Mouse (Mus musculus): ENCODE measurements at regions not wholly inside any gene's neighbourhood (a gene's known extent, or its start where the extent isn't known, plus 50 kb on each side); places are given as distances from the start of the nearest gene placed in this dataset.
A peak's percentile ranks its signal among the peaks of the same experiment; 100 is the strongest.

DNA sequence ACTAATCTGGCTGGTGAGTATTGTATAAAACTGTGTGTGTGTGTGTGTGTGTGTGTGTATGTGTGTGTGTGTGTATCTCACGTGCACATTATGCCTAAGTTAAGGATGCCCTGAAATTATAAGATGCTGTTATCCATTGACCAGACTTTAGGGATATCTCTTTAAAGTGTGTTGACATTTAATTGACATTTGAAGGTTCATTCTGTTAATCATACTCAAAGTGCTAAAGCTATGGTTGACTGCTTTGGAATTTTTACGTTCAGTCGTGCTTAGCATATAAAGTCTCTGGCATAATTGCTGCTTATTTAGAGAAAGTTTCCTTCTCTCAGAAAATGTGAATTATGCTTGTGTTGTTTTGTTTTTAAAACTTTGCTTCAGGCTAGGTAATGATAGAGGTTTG lies 135.9 kb downstream of the Ogfrl1 start:
- Histone ChIP-seq H3K4me1 (ENCODE audit: insufficient read depth, low read length) (no peaks in the 10 kb centered on the region; the same call in 1 of the 2 replicates), H3K9ac (replicated peaks; ENCODE audit: low read length) (no peak overlapping the region), H3K27ac (no peak overlapping the region), H3K27me3 (ENCODE audit: insufficient read depth, low read length) (no peaks in the 10 kb centered on the region), H3K9me3 (ENCODE audit: low read length) (no peaks in the 10 kb centered on the region), H3K4me3 (ENCODE audit: low read length) (no peak overlapping the region), H3K4me2 (ENCODE audit: low read depth, low read length) (no peak overlapping the region), H3K36me3 (ENCODE audit: insufficient read depth, low read length) (no peaks in the 10 kb centered on the region)
- no peak for DNase-seq (ENCODE audit: low spot score)
- TF ChIP-seq CTCF (IDR thresholded peaks at IDR 0.05; ENCODE audit: low read depth): no peak
- no peak for ATAC-seq
- 62% methylated on average over 3 of the region's 3 CpGs for WGBS

DNA sequence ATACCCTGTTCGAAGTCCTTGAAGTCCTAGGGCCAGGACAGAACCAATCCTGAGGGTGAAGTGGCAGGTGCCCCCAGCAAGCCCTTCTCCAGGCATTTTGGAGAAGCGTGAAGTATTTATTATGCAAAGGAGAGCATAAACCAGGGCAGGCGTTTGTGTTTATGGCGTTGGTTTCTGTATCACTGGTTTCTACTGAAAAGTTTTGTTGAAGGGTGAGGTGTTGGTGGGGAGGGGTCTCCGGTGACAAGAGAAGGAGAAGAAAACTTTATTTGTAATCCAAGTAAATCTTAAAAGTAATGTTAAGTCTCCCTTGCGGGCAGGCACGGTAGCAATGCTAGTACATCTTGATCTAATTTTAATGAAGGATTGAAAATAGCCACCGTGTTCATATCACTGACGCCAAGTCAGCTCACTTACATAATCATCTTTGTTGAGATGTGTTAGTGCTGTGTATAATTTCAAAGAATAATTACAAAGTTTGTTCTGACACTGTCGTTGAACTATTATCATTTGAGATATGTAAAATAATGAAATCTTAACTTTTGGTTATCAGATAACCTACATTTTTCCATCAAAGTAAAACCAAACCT lies 140.2 kb downstream of the Ogfrl1 start:
- H3K9me3 ChIP-seq (ENCODE audit: low read length): no peaks in the 10 kb centered on the region
- peak overlapping the region; percentile 78 for H3K4me3 ChIP-seq (ENCODE audit: low read length)
- TF ChIP-seq CTCF (IDR thresholded peaks at IDR 0.05; ENCODE audit: low read depth): no peak
- no peaks in the 10 kb centered on the region for H3K36me3 ChIP-seq (ENCODE audit: insufficient read depth, low read length)
- DNase-seq (ENCODE audit: low spot score): no peak
- H3K4me2 ChIP-seq (ENCODE audit: low read depth, low read length): peak overlapping the region; percentile 91
- peak overlapping the region; percentile 75 for H3K9ac ChIP-seq (replicated peaks; ENCODE audit: low read length)
- WGBS: 15% methylated on average over 10 of the region's 10 CpGs
- peak overlapping the region; percentile 93; the same call in 1 of the 2 replicates for H3K27ac ChIP-seq
- ATAC-seq: no peak
- H3K27me3 ChIP-seq (ENCODE audit: insufficient read depth, low read length): no peaks in the 10 kb centered on the region
- H3K4me1 ChIP-seq (ENCODE audit: insufficient read depth, low read length): no peaks in the 10 kb centered on the region; the same call in 1 of the 2 replicates

DNA sequence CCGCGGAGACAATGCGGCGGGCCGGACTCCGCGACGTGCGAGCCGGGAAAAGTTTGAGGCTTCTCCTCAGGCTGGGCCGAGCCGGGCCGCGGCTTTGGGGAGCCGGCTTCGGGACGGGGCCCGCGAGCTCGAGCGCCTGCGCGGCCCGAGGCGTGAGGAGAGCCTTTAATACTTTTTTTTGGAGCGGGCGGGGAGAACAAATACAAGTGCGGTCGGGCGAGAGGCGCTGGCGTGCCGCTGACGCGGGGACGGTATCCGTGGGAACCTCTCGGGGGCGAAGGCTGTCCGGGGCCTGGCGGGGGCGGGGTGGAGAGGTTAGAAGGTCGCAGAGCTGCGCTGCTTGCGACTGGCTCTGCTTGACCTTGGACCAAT lies 141.0 kb downstream of the Ogfrl1 start:
- Histone ChIP-seq H3K9ac (replicated peaks; ENCODE audit: low read length) (peak overlapping the region; percentile 75), H3K4me1 (ENCODE audit: insufficient read depth, low read length) (no peaks in the 10 kb centered on the region; the same call in 1 of the 2 replicates), H3K27me3 (ENCODE audit: insufficient read depth, low read length) (no peaks in the 10 kb centered on the region), H3K9me3 (ENCODE audit: low read length) (no peaks in the 10 kb centered on the region), H3K4me2 (ENCODE audit: low read depth, low read length) (peak overlapping the region; percentile 91), H3K36me3 (ENCODE audit: insufficient read depth, low read length) (no peaks in the 10 kb centered on the region), H3K4me3 (ENCODE audit: low read length) (peak overlapping the region; percentile 78), H3K27ac (peak overlapping the region; percentile 93)
- TF ChIP-seq CTCF (IDR thresholded peaks at IDR 0.05; ENCODE audit: low read depth): no peak
- ATAC-seq (no peak), DNase-seq (ENCODE audit: low spot score) (peak; percentile 85)
- WGBS: under 1% methylated on average over 45 of the region's 45 CpGs

DNA sequence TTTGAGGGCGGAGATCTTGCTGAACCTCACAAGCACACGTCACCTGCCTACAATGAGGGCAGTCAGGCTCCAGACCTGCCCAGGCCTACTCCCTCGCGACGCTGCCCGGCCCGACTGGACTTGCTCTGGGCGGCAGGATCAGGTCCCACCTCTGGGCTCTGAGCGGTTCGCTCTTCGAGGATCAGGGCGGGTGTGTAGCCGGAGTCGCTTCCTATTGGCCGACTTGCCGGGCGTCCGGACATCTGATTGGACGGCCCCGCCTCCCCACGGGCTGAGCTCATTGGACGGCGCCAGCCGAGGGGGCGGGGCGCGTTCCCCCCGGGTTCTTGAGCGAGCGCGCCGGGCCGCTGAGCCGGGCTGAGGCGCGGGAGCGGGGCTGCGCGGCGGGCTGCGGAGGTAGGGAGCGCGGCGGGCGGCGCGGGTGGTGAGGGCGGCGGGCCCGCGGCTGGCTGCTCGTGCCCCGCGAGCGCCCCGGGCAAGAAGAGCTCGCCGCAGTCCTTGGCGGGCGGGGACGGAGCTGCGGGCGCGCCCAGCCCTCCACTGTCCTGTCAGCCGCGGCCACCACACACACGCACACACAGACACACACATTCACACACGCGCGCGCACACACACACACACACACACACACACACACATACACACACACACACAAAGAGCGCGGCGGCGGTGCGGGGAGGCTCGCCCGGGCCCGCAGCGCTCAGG lies 141.5 kb downstream of the Ogfrl1 start:
- TF ChIP-seq CTCF (IDR thresholded peaks at IDR 0.05; ENCODE audit: low read depth): no peak
- Histone ChIP-seq H3K9me3 (ENCODE audit: low read length) (no peaks in the 10 kb centered on the region), H3K4me1 (ENCODE audit: insufficient read depth, low read length) (no peaks in the 10 kb centered on the region; the same call in 1 of the 2 replicates), H3K4me3 (ENCODE audit: low read length) (peak overlapping the region; percentile 78), H3K27ac (peak overlapping the region; percentile 93), H3K27me3 (ENCODE audit: insufficient read depth, low read length) (no peaks in the 10 kb centered on the region), H3K4me2 (ENCODE audit: low read depth, low read length) (peak overlapping the region; percentile 91), H3K36me3 (ENCODE audit: insufficient read depth, low read length) (no peaks in the 10 kb centered on the region), H3K9ac (replicated peaks; ENCODE audit: low read length) (peak overlapping the region; percentile 75)
- WGBS: under 1% methylated on average over 39 of the region's 80 CpGs
- DNase-seq (ENCODE audit: low spot score) (peak; percentile 99), ATAC-seq (peak; percentile 99)

DNA sequence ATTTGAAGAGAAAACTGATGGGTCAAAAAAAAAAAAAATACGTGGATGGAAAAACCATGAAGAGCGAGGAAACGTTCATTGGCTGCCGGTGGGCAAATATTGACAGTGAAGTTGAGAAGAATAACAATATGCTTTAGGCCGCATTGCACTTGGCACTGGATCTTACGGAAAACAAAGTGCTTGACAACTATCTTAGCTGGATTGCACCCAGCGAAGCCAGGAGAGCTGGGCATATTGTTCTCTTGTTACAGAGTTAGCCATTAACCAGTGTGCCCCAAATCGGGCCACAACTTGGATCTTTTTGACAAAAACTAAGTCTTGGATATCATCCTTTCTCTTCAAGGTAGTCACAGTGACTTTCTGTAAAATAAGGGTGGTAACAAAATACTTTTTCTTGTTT lies 143.3 kb downstream of the Ogfrl1 start:
- H3K9ac ChIP-seq (replicated peaks; ENCODE audit: low read length): no peak overlapping the region
- no peak overlapping the region for H3K4me3 ChIP-seq (ENCODE audit: low read length)
- no peaks in the 10 kb centered on the region for H3K36me3 ChIP-seq (ENCODE audit: insufficient read depth, low read length)
- TF ChIP-seq CTCF (IDR thresholded peaks at IDR 0.05; ENCODE audit: low read depth): no peak
- WGBS: 72% methylated on average over 8 of the region's 8 CpGs
- no peak overlapping the region for H3K27ac ChIP-seq
- DNase-seq (ENCODE audit: low spot score): no peak
- H3K4me2 ChIP-seq (ENCODE audit: low read depth, low read length): no peak overlapping the region
- H3K9me3 ChIP-seq (ENCODE audit: low read length): no peaks in the 10 kb centered on the region
- ATAC-seq: no peak
- H3K4me1 ChIP-seq (ENCODE audit: insufficient read depth, low read length): no peaks in the 10 kb centered on the region; the same call in 1 of the 2 replicates
- H3K27me3 ChIP-seq (ENCODE audit: insufficient read depth, low read length): no peaks in the 10 kb centered on the region

DNA sequence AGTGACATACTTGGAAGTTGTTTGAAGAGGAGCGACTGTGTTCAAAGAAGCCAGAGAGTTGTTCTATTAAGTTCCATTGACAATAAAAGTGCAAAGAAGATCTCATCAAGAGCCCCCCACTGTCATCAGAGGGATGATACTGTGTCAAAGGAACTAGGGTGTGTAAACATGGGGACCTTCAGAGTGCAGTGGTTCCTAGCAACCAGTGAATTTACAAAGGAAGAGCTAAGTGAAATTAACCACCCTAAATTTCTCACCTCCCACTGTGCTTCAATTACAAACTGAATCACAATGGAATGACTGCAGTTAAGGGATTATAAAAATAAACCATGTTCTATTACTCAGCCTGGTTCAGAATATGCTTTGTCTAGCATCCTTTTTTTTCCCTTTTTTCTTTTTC lies 129.5 kb upstream of the 4933415F23Rik start:
- 47% methylated on average over 1 of the region's 1 CpGs for WGBS
- no peak overlapping the region for H3K27ac ChIP-seq
- H3K4me3 ChIP-seq (ENCODE audit: low read length): no peak overlapping the region
- H3K9ac ChIP-seq (replicated peaks; ENCODE audit: low read length): no peak overlapping the region
- no peaks in the 10 kb centered on the region for H3K9me3 ChIP-seq (ENCODE audit: low read length)
- no peak for ATAC-seq
- H3K4me2 ChIP-seq (ENCODE audit: low read depth, low read length): no peak overlapping the region
- no peak for DNase-seq (ENCODE audit: low spot score)
- no peaks in the 10 kb centered on the region for H3K36me3 ChIP-seq (ENCODE audit: insufficient read depth, low read length)
- no peak for TF ChIP-seq CTCF (IDR thresholded peaks at IDR 0.05; ENCODE audit: low read depth)
- H3K27me3 ChIP-seq (ENCODE audit: insufficient read depth, low read length): no peaks in the 10 kb centered on the region
- H3K4me1 ChIP-seq (ENCODE audit: insufficient read depth, low read length): no peaks in the 10 kb centered on the region

DNA sequence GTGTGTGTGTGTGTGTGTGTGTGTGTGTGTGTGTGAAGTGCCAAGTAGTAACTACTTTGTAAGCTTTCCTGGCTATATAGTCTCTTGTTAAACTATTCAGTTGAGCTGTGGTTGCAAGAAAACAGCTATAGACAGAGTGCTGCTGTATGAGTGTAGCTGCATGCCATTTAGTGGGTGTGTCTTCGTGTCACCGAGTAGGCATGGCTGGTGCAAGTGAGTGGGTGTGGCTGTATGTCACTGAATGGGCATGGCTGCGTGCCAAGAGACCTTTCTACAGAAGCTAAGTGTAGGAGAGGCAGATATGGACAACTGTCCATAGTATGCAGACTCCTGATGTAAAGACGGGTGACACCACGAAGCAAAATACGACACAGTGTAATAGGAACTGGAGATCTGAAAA lies 126.4 kb upstream of the 4933415F23Rik start:
- Histone ChIP-seq H3K9me3 (ENCODE audit: low read length) (no peaks in the 10 kb centered on the region), H3K27ac (no peak overlapping the region), H3K4me3 (ENCODE audit: low read length) (no peak overlapping the region), H3K27me3 (ENCODE audit: insufficient read depth, low read length) (no peaks in the 10 kb centered on the region), H3K36me3 (ENCODE audit: insufficient read depth, low read length) (no peaks in the 10 kb centered on the region), H3K4me1 (ENCODE audit: insufficient read depth, low read length) (no peaks in the 10 kb centered on the region), H3K4me2 (ENCODE audit: low read depth, low read length) (no peak overlapping the region), H3K9ac (replicated peaks; ENCODE audit: low read length) (no peak overlapping the region)
- TF ChIP-seq CTCF (IDR thresholded peaks at IDR 0.05; ENCODE audit: low read depth): no peak
- WGBS: 76% methylated on average over 6 of the region's 6 CpGs
- ATAC-seq (no peak), DNase-seq (ENCODE audit: low spot score) (no peak)

Data from hindbrain, postnatal 0 days (tissue).